Mouse (Mus musculus): Measurements from ENCODE around the gene Gm11992. TPM values are rescaled to one million over a fixed set of nuclear protein-coding genes. Genes with fewer than 3 reads are reported as not detected.
A peak's percentile ranks its signal among the peaks of the same experiment; 100 is the strongest.

Gene Gm11992
- polyA plus RNA-seq (2015; fragmentation: Nextera tagmentation; extraction: Ambion mirVana), result 1.4 and 2.4 TPM in 2 replicates

DNA sequence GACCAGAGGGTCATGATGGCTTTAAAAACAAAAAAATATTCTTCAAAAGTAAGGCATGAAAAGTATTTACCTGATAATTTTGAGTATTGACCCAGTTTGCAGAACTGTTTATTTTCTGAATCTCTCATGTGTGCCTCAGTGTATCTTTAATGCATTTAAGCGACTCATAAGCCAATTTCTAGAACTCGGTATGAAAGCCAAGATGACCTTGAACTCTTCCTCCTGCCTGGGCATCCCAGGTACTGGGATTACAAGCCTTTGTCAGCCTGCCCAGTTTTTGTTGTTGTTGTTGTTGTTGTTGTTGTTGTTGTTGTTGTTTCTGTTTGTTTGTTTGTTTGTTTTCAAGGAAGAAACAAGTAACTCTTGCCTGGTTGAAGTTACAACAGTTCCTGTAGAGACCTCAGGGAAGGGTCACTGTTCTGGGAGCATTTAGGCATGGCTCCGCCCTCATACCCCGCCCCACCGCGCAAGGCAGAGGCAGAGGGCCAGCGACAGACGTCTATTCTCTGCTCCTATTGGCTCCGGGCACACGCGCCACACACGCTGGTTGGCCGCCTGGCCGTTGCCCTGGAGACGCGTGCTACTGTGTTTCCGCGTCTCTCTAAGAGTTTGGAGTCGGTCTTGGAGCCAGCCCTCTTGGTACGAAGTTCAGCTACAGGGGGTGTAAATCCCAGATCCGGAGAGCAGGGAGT lies at the start of gene Gm11992:
Gene Gm11992 (plus strand): TSS at position 584 of the 692 bp plus-strand sequence.
- Histone ChIP-seq H3K4me3 (replicated peaks; ENCODE audit: low read length) (peak within 1 kb of the TSS; percentile 60), H3K9me3 (replicated peaks; ENCODE audit: control insufficient read depth, low read length) (no peaks in the 10 kb centered on the region), H3K36me3 (ENCODE audit: control insufficient read depth, insufficient read depth, low read length) (no peaks in the 10 kb centered on the region), H3K9ac (ENCODE audit: low read length) (peak within 1 kb of the TSS; percentile 36), H3K27me3 (ENCODE audit: control insufficient read depth, insufficient read depth, low read length) (no peaks in the 10 kb centered on the region), H3K4me2 (ENCODE audit: low read depth, low read length) (peak within 1 kb of the TSS; percentile 78), H3K4me1 (ENCODE audit: control insufficient read depth, insufficient read depth, low read length) (no peaks in the 10 kb centered on the region), H3K27ac (ENCODE audit: low read length) (no peak within 1 kb of the TSS)
- 4% methylated on average over 21 of the region's 21 CpGs for WGBS
- ATAC-seq (ENCODE audit: insufficient read depth, low FRiP score), result peak; percentile 99

DNA sequence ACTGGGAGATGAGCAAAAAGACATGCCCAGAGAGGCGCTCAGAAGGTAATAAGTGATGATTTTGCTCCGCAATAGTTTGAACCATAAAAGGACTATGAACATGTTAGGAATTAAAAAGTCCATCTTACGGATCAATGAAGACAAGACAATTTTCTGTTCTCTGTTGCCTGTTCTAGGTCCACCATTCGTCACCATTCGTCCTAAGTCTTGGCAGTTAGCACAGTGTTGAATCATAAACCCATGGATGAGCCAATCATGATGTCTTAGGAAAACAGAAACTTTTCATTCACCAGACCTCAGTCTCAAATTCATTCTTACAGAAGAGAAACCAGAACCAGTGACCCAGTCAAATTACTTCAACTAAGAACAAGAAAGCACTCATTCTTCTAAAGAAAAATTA lies 39.6 kb upstream of the Gm11992 start:
- Histone ChIP-seq H3K9ac (ENCODE audit: low read length) (no peak overlapping the region), H3K4me1 (ENCODE audit: control insufficient read depth, insufficient read depth, low read length) (peaks cover 12% of the 10 kb centered on the region), H3K27me3 (ENCODE audit: control insufficient read depth, insufficient read depth, low read length) (no peaks in the 10 kb centered on the region), H3K36me3 (ENCODE audit: control insufficient read depth, insufficient read depth, low read length) (peaks cover 10% of the 10 kb centered on the region; the same call in 1 of the 2 replicates), H3K4me2 (ENCODE audit: low read depth, low read length) (no peak overlapping the region), H3K4me3 (replicated peaks; ENCODE audit: low read length) (no peak overlapping the region), H3K27ac (ENCODE audit: low read length) (no peak overlapping the region), H3K9me3 (replicated peaks; ENCODE audit: control insufficient read depth, low read length) (no peaks in the 10 kb centered on the region)
- ATAC-seq (ENCODE audit: insufficient read depth, low FRiP score), result no peak
- WGBS, result 91% methylated on average over 5 of the region's 5 CpGs

DNA sequence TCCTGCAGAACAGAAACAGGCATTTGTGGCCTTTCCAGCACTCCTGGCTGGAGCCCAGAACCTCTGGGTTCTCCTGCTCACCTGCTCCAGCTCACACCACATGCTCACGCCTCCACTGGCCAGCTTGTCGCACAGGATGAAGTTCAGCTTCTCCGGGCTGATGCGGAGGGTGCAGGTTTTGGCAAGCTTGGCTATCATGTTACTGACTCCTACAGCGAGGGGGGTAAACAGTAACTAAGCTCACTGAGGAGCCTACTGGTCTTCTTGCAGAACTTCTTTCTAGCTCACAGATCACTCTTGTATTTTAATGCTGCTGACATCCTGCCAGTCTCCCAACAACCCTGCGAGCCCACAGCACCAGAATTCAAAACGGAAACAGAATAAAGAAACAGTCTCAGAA lies 38.0 kb upstream of the Gm11992 start:
- Histone ChIP-seq H3K36me3 (ENCODE audit: control insufficient read depth, insufficient read depth, low read length) (peaks cover 10% of the 10 kb centered on the region; the same call in 1 of the 2 replicates), H3K27me3 (ENCODE audit: control insufficient read depth, insufficient read depth, low read length) (no peaks in the 10 kb centered on the region), H3K4me2 (ENCODE audit: low read depth, low read length) (peak overlapping the region; percentile 88), H3K4me3 (replicated peaks; ENCODE audit: low read length) (peak overlapping the region; percentile 74), H3K9ac (ENCODE audit: low read length) (peak overlapping the region; percentile 87), H3K27ac (ENCODE audit: low read length) (peak overlapping the region; percentile 95), H3K4me1 (ENCODE audit: control insufficient read depth, insufficient read depth, low read length) (peaks cover 12% of the 10 kb centered on the region), H3K9me3 (replicated peaks; ENCODE audit: control insufficient read depth, low read length) (no peaks in the 10 kb centered on the region)
- peak; percentile 20; the same call in 1 of the 2 replicates for ATAC-seq (ENCODE audit: insufficient read depth, low FRiP score)
- WGBS, result 0% methylated on average over 7 of the region's 7 CpGs

DNA sequence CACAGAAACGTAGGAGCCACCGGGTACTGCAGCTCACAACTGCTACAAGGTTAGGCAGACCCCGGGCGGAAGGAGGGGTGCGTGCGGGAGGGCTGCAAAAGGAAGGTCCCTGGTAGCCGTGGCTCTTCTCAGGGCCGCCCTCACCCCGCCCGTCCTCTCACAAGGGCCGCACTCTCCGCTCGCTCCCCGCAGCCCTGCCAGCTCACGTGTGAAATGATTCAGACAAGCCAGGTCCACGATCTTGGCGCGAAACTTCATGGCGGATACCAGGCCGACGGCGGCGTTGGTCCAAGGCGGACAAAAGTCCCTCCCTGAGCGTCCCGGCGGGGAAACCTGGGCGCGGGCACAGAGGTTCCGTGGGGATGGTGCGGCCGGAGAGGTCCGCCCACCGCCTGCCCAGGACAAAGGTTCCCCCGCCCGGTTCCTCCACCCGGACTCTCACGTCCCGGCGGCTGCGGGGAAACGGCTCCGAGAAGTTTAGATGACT lies 37.5 kb upstream of the Gm11992 start, which contains the start of gene Hus1:
Gene Hus1 (minus strand): TSS at position 339 of the 487 bp plus-strand sequence.
- H3K27ac ChIP-seq (ENCODE audit: low read length), result peak within 1 kb of the TSS; percentile 95
- peaks cover 12% of the 10 kb centered on the region for H3K4me1 ChIP-seq (ENCODE audit: control insufficient read depth, insufficient read depth, low read length)
- WGBS, result under 1% methylated on average over 43 of the region's 43 CpGs
- H3K4me3 ChIP-seq (replicated peaks; ENCODE audit: low read length), result peak within 1 kb of the TSS; percentile 74
- H3K36me3 ChIP-seq (ENCODE audit: control insufficient read depth, insufficient read depth, low read length), result 0 out of 2 replicates have a peak, but pooled peaks cover 7% of the 10 kb centered on the region
- H3K9me3 ChIP-seq (replicated peaks; ENCODE audit: control insufficient read depth, low read length), result no peaks in the 10 kb centered on the region
- H3K4me2 ChIP-seq (ENCODE audit: low read depth, low read length), result peak within 1 kb of the TSS; percentile 88
- no peaks in the 10 kb centered on the region for H3K27me3 ChIP-seq (ENCODE audit: control insufficient read depth, insufficient read depth, low read length)
- peak; percentile 97 for ATAC-seq (ENCODE audit: insufficient read depth, low FRiP score)
- H3K9ac ChIP-seq (ENCODE audit: low read length), result peak within 1 kb of the TSS; percentile 87

DNA sequence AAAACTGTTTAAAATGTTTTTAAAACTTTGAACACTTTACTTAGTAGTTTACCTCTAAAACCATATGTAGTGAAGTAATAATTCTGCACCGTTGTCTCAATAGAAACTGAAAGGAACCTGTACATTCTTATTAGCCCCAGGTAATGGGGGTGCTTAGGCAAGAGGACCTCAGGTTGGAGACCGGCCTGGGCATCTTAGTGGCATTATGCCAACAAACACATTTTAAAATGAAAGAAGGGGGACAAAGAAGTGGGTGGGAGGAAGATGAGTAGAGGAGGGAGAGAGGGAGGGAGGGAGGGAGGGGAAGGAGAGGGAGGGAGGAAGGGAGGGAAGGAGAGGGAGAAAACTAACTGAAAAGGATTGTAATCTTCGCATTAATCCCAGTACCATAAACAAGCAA lies 37.0 kb upstream of the Gm11992 start:
- ATAC-seq (ENCODE audit: insufficient read depth, low FRiP score), result peak; percentile 43; the same call in 1 of the 2 replicates
- H3K27ac ChIP-seq (ENCODE audit: low read length), result peak overlapping the region; percentile 95; the same call in 1 of the 2 replicates
- peaks cover 12% of the 10 kb centered on the region for H3K4me1 ChIP-seq (ENCODE audit: control insufficient read depth, insufficient read depth, low read length)
- 4% methylated on average over 3 of the region's 3 CpGs for WGBS
- peak overlapping the region; percentile 88 for H3K4me2 ChIP-seq (ENCODE audit: low read depth, low read length)
- H3K27me3 ChIP-seq (ENCODE audit: control insufficient read depth, insufficient read depth, low read length), result no peaks in the 10 kb centered on the region
- peak overlapping the region; percentile 74 for H3K4me3 ChIP-seq (replicated peaks; ENCODE audit: low read length)
- no peaks in the 10 kb centered on the region for H3K9me3 ChIP-seq (replicated peaks; ENCODE audit: control insufficient read depth, low read length)
- peak overlapping the region; percentile 87 for H3K9ac ChIP-seq (ENCODE audit: low read length)
- 0 out of 2 replicates have a peak, but pooled peaks cover 7% of the 10 kb centered on the region for H3K36me3 ChIP-seq (ENCODE audit: control insufficient read depth, insufficient read depth, low read length)

DNA sequence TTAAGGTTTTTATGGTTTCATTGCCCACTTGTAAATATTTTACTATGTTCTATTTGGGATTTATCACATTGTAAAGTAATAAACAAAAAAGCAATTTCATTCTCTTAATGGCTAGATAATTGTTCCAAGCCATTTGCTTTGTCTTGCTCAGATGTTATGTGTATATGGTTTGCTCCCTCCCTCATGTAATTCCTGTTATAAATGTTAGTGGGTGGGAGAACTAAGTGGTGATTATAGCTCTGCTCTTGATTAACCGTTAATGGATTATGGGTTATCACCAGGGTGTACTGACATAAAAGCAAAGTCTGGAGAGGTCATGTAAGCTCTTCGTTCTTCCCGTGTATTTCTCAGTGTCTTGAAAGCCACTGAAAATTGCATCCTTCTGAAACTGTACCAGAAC lies 33.7 kb upstream of the Gm11992 start:
- no peak overlapping the region for H3K27ac ChIP-seq (ENCODE audit: low read length)
- no peak for ATAC-seq (ENCODE audit: insufficient read depth, low FRiP score)
- peaks cover 6% of the 10 kb centered on the region for H3K4me1 ChIP-seq (ENCODE audit: control insufficient read depth, insufficient read depth, low read length)
- WGBS, result 73% methylated on average over 3 of the region's 3 CpGs
- no peaks in the 10 kb centered on the region for H3K27me3 ChIP-seq (ENCODE audit: control insufficient read depth, insufficient read depth, low read length)
- H3K36me3 ChIP-seq (ENCODE audit: control insufficient read depth, insufficient read depth, low read length), result no peaks in the 10 kb centered on the region
- no peaks in the 10 kb centered on the region for H3K9me3 ChIP-seq (replicated peaks; ENCODE audit: control insufficient read depth, low read length)
- H3K4me2 ChIP-seq (ENCODE audit: low read depth, low read length), result no peak overlapping the region
- H3K9ac ChIP-seq (ENCODE audit: low read length), result no peak overlapping the region
- H3K4me3 ChIP-seq (replicated peaks; ENCODE audit: low read length), result no peak overlapping the region

DNA sequence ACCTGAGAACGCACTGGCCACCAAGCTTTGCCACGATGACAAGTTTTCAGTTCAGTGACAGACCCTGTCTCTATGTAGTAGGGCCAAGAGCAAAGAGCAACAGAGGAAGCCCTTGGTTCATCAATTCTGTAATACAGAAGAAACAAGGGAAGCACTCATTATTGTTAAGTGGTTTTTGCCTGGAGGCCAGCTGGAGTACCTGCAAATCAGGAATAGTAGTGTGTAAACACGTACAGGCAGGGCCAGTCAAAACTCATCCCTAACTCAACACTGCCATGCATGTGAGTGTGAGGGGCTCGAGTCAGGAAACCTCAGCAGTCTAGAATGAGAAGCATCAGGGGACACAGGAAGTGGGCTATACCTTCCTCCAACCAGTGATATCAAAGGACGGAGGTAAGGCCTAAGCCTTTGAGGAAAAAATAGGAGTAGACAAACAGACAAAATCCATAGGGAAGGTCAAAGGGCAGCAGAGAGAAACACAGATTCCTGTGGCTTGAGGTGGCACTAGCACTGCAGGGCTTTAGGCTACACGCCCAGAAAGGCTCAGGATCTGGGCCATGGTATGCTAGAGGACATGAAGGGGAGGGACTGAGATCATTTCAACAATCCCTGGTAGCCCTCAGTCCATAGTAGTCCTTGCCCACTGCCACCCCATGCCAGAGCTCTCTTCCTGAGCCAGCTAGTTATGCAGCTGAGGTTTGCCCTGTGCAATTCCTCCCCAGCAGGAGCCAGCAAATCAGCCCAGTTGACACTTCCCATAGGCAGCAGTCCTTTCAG lies 29.7 kb upstream of the Gm11992 start:
- Histone ChIP-seq H3K4me3 (replicated peaks; ENCODE audit: low read length) (no peak overlapping the region), H3K27ac (ENCODE audit: low read length) (no peak overlapping the region), H3K4me1 (ENCODE audit: control insufficient read depth, insufficient read depth, low read length) (no peaks in the 10 kb centered on the region), H3K9ac (ENCODE audit: low read length) (no peak overlapping the region), H3K4me2 (ENCODE audit: low read depth, low read length) (no peak overlapping the region), H3K27me3 (ENCODE audit: control insufficient read depth, insufficient read depth, low read length) (no peaks in the 10 kb centered on the region), H3K9me3 (replicated peaks; ENCODE audit: control insufficient read depth, low read length) (no peaks in the 10 kb centered on the region), H3K36me3 (ENCODE audit: control insufficient read depth, insufficient read depth, low read length) (no peaks in the 10 kb centered on the region)
- no peak for ATAC-seq (ENCODE audit: insufficient read depth, low FRiP score)
- 70% methylated on average over 6 of the region's 6 CpGs for WGBS

DNA sequence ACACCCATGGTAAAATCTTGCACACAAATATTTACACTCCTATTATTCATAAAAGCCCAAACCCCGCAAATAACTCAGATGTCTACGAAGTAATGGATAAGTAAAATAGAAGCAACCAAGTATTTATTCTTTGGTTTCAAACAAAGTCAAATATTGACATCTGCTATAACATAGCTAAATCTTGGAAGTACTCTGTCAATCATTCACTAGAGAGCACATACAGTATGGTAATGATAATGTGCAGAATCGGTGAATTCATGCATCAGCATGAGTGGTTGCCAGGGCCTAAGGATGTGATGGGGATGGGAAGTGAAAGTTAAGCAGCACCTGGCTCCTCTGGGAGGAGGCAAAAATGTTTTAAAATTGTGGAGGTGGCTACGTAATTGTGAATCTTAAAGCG lies 28.2 kb upstream of the Gm11992 start:
- no peaks in the 10 kb centered on the region for H3K27me3 ChIP-seq (ENCODE audit: control insufficient read depth, insufficient read depth, low read length)
- H3K4me1 ChIP-seq (ENCODE audit: control insufficient read depth, insufficient read depth, low read length), result no peaks in the 10 kb centered on the region
- no peak overlapping the region for H3K4me3 ChIP-seq (replicated peaks; ENCODE audit: low read length)
- WGBS, result 70% methylated on average over 5 of the region's 5 CpGs
- H3K9me3 ChIP-seq (replicated peaks; ENCODE audit: control insufficient read depth, low read length), result no peaks in the 10 kb centered on the region
- H3K9ac ChIP-seq (ENCODE audit: low read length), result no peak overlapping the region
- H3K36me3 ChIP-seq (ENCODE audit: control insufficient read depth, insufficient read depth, low read length), result no peaks in the 10 kb centered on the region
- H3K4me2 ChIP-seq (ENCODE audit: low read depth, low read length), result no peak overlapping the region
- peak; percentile 80; the same call in 1 of the 2 replicates for ATAC-seq (ENCODE audit: insufficient read depth, low FRiP score)
- H3K27ac ChIP-seq (ENCODE audit: low read length), result no peak overlapping the region

DNA sequence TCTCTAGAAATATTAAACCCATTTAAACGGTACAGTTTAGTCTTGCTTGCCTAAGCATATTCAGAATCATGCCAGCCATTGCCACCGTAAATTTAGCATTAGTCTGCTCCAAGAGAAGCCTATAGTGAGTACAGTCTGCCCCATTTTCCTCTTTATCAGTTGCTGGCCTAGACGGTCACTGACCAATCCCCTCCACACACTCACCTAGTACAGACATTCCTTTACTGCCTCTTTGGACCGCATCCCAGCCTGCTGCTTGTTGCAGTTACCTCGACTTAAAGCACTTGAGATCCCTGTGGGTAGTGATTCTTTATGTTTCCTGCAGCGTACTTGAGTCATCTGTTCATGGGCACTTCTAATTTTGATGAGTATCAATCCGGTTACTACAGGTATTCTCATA lies 23.6 kb upstream of the Gm11992 start:
- no peak for ATAC-seq (ENCODE audit: insufficient read depth, low FRiP score)
- no peaks in the 10 kb centered on the region for H3K27me3 ChIP-seq (ENCODE audit: control insufficient read depth, insufficient read depth, low read length)
- no peaks in the 10 kb centered on the region for H3K36me3 ChIP-seq (ENCODE audit: control insufficient read depth, insufficient read depth, low read length)
- no peaks in the 10 kb centered on the region for H3K9me3 ChIP-seq (replicated peaks; ENCODE audit: control insufficient read depth, low read length)
- H3K27ac ChIP-seq (ENCODE audit: low read length), result no peak overlapping the region
- no peaks in the 10 kb centered on the region for H3K4me1 ChIP-seq (ENCODE audit: control insufficient read depth, insufficient read depth, low read length)
- no peak overlapping the region for H3K9ac ChIP-seq (ENCODE audit: low read length)
- H3K4me2 ChIP-seq (ENCODE audit: low read depth, low read length), result no peak overlapping the region
- 76% methylated on average over 7 of the region's 7 CpGs for WGBS
- H3K4me3 ChIP-seq (replicated peaks; ENCODE audit: low read length), result no peak overlapping the region
